Mouse (Mus musculus): ENCODE results near the gene Scaper. TPM values are rescaled to one million over a fixed set of nuclear protein-coding genes. Genes with fewer than 3 reads are reported as not detected.

Scaper gene
- total RNA-seq, 4 experiments from 2014 or later = 11.4 to 20.1 (median 14.3) TPM

DNA sequence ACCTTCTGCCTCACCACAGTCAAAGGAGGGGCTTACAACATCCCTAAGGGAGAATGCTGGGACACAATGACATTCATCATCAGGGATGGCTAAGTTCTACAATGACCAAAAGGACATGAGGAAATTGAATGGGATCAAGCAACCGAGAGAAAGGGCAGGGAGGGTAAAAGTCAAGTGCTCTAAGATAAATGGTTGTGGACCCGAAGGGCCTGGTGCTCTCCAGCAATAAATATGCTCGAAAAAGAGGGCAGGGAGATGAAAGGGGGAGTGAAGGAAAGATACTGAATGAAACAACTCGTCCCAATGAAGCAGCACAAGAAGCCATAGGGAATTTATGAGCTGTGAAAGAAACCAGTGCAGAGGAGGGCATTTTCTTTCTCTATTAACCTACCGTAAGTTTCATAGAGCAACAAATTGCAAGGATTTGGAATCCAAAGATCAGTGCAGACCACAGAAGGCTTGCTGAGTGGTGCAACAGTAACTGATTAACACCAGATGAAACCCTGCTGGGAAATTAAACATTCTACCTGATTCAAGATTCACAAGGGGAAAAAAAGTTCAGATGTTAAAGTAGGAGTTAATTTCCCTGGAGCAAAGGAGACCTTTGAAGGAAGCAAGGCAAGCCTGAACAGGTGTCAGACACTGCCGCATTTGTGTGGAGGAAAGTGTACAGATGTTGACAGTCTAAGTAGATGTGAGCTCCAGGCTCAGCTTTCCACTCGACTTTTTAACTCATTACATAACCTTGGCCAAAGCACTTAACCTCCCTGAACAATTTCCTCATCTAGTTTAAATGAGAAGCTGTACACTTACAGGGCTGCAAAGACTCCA, 329.0 kb downstream of the Scaper start:
- no peak for DNase-seq

DNA sequence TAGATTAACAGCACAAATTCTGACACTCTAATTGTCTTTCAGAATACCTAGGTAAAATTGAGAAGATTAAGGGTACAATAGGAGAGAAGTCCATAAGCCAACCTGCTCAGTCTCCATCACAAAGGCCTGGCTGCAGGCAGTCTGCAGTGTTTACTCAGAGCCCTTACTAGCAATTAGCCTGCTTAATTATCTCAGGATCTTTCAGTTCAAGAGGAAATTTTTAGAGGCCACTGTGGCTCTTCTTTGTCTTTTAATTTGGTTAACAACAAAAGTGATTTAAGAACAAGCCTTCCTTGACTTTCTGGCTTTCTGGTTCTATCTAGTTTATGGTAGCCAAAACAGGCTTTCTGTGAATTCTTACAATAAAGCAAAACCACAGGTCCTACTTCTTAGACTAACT, 339.3 kb downstream of the Scaper start:
- DNase-seq = no peak

DNA sequence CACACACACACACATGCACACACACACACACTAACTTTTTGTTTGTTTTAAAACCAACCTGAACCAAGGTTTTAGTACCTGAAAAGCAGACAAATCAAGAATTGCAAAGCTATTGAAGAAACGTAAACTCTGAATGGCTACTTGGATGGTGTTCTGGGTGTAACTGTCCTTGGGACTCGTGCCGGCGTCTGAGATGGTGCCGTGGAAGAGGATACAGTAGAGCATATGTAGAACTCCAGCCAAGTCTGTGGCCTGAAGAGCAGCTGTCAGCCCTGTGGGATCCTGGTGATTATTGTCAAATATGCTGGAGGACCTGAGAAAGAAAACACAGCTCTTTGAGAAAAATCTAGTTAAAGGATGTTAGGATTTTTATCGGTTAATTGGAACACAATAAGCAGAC, 351.8 kb downstream of the Scaper start:
- DNase-seq = no peak

DNA sequence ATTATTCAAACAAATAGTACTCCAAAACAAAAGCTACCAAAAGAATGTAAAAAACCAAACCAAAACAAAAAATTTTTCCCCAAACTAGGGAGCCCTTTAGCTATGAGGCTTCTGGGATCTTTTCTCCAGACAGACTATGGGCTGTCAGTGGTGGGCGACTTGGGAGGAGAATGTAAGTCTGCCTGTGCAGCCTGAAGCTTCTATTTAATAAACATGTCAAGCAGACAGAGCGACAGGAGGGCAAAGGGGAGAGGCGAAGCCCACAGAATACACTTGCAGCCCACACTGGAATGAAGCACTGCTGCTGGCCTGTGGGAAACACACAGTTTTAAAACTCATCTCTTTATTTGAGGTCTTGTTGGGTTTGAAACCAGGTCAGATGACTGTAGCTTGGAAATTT, 356.5 kb downstream of the Scaper start:
- DNase-seq = no peak

DNA sequence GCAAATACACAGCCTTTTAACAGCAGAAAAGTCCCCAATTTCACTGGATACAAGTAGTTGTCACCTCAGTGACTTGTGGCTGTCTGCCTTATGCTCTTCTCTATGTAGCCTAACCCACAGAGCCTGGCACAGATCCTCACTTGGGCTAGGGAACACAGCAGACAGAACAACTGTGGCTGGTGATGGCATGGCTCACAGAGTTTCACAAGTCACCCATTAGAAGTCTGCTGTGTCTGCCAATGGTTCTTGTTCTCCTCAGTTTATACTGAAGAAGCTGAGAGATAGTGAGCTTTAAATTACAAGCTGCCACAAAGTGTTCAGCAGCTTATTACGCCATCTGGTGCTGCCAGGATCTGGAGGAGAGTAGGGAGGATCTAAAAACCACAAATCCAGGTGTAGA, 361.3 kb downstream of the Scaper start:
- no peak for DNase-seq

DNA sequence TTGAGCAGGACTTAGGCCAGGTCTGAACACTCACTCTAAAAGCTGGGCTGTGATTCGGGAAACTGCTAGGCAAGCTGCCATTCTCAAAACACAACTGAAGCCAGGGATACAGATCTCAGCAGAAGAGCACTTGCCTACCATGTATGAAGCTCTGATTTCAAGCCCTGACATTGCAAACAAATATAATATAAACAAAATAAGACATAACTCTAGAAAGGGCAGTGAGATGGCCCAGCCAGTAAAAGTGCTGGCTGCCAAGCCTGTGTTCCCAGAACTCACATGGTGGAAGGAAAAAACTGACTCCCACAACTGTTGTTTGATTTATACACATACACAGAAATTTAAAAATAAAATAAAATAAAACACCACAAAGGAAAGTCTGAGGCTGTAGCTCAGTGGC, 366.8 kb downstream of the Scaper start:
- DNase-seq = no peak

DNA sequence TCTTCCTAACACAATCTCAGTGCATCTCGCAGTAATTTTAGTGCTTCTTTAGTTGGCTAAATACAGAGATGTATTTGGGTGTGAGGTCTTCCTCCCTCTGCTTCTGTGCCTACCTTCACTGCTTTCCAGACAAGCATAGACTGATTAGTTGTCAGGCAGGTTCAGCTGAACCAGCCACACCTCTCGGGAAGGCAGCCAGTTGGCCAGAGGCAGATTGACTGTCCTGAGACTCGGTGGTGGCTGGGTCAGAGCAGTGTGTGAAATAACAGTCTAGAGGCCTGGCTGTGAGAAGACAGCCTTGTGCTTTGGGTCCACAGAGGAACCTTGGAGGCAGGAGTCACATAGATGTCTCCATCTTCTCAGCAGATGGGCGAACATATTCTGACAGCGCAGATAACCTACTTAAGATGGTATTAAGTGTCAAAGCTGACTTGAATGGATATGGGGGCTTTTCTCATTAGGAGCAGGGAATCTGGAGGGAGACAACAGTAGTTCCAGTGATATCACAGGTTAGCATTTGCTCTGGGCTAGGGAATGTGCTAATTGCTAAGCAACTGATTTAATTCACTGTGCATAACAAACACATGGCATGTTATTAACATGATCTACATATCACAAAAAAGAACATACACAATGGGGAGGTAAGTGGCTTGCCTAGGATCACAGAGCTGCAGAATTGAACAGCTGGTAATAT, 369.3 kb downstream of the Scaper start:
- no peak for DNase-seq

DNA sequence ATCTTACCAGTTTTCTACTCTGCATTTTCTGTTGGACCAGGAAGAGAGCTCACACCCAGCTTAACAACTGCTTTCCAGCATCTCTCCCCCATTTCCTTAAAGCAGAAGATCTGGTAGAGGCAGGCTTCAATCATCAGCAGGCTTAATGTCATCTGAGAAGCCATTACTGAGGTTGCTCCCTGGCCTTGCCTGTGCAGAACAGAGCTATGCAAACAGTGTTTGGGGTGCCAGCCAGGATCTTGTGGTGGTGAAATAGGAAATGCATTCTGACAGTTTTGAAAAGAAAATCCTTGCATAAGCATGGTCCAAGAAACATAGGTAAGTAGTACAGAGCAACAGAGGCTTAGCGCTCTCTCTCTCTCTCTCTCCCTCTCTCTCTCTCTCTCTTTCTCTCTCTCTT, 377.0 kb downstream of the Scaper start:
- DNase-seq = no peak

DNA sequence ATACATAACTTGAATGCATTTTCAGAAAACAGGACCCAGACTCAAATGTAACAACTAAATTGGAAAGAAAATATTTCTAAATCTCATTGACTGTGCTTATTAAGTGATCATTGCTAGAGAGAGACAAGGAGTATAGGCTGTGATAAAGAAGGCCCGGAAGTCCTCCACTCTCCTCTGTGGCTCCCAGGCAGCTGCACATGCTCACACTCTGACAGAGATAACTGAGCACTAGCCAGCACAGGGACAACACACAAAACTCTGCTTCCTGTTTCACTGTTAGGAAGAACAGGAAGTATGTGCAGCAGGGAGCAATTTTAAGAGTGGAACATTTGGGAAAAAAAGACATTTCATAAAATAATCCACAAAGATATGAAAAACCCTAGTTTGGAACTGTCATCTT, 382.9 kb downstream of the Scaper start:
- DNase-seq = no peak

DNA sequence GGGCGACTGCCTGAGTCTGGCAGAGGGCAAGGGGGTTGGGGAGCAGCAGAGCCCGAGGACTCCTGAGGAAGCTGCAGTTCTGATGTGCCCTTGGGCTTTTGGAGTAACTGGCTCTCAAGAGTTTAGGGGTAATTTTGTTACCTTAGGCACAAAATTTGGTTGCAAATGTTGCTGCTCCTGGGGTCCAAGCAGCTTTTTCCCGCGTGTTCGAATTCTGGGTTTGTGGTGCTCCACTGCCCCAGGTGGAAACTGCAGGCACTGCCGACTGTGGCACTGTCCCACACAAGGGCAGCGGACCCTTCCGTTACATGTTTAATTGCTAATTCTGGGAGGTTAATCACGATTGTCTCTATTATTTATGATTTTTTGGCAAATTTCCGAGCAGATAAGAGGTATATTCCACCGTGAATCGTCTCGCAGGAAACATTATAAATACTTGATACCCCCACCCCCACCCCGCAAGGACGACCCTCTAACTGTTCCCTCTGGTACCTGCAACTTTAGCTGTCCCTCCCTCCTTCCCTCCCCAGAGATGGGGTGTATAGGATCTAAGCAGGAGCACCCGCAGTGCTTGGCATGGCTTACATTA, 388.5 kb downstream of the Scaper start:
- DNase-seq = no peak

DNA sequence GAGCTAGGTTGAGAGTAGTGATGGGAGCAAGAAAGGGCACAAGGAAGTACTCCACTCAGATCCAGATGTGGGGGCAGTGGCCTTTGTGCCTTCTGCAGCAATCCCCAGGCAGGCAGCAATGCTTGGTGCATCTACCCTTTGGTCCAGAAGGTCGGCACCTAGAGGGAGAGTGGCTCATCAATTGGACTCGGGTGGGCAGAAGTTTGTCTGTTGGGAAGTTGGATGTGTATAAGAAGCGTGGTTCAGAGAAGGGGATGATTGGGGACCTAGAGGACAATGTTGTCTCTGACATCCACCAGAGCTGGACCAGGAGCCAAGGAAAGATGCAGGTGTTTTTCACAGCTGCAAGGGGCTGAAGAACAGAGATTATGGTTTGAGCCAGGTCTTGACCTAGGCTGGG, 389.0 kb downstream of the Scaper start:
- no peak for DNase-seq

DNA sequence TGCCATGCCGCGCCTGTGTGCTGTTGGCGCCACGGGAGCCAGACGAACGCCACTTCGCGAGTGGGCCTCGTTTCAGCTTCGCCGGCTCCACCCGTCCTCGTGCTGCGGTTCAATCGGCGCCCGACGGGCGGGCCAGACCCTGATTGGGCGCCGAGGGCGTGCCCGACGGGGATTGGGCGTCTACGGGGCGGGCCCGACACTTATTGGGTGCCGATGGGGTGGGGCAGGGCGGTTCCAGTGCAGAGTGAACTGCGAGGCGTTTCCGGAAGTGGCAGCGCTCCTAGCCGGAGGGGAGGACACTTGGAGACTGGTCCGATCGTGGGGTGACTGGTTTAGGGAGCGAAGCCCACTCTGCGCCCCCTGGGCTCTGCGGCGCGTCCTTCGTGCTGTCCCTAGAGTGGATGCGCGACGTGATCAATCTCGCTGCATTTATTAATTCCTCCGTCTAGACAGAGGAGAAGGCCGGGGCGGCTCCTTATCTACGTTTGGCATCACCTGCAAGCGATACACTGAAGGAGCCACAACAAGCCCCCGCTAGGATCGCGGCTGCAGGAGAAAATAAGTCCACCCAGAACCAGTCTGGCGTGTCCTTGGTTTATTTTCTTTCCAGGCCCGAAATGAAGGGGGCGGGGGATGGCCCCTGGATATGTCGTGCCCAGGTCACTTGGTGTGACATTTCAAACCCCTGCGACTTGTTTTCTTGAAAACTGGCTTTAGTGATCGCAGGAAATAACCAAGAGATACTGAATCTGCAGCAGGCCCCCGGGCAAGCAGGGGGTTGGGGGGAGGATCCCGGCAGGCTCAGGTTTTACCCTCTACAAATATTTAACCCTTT, 391.5 kb downstream of the Scaper start:
- DNase-seq = peak; percentile 26

DNA sequence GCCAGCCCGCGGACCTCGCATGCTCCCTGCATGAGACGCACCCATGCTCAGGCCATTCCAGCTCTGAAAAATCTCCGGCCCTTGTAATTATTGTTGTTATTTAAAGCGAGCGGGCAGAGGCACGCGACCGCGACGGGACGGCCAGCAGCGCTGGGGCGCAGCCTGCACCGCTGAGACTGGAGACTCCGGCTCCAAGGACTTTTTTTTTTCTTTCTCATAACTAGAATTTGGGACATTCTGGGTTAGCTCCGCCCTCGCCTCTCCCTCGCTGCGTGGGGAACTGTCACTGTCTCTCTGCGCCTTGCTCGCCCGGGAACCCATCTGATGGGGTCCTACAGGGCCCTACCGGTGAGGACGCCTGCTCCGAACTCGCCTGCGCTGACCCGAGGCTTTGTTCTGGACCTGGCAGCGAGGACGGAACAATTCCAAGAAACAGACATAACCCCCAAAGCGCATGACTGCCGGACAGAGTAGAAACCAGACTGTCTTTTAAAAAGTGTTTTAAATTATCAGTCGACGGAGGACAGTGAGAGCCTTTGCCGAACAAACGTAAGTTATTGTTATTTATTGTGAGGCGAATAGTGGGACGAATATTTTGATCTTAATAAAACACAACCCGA, 392.3 kb downstream of the Scaper start:
- no peak for DNase-seq

DNA sequence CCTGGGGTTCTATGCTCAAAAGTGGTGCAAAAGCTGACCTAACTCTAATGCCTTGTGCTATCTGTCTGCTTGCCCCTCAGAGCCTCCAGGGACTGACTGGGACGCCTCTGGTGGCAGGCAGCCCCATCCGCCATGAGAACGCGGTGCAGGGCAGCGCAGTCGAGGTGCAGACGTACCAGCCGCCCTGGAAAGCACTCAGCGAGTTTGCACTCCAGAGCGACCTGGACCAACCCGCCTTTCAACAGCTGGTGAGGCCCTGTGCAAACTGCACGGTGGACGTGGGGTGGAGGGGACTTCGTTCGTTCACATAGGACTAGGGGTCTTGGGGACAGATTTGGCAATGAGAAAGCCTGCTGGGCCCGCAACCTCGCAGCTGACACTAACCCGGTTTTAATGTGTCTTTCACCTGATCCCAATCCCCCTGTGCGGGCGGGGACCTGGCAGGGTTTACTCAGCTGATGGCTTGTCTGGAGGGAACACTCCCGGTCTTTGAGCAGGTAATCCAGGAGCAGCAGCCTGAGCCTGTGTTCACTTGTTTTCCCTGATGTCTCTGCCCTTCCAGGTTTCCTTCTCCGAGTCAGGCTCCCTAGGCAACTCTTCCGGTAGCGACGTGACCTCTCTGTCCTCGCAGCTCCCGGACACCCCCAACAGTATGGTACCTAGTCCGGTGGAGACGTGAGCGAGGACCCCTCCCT, 392.9 kb downstream of the Scaper start:
- DNase-seq = no peak

DNA sequence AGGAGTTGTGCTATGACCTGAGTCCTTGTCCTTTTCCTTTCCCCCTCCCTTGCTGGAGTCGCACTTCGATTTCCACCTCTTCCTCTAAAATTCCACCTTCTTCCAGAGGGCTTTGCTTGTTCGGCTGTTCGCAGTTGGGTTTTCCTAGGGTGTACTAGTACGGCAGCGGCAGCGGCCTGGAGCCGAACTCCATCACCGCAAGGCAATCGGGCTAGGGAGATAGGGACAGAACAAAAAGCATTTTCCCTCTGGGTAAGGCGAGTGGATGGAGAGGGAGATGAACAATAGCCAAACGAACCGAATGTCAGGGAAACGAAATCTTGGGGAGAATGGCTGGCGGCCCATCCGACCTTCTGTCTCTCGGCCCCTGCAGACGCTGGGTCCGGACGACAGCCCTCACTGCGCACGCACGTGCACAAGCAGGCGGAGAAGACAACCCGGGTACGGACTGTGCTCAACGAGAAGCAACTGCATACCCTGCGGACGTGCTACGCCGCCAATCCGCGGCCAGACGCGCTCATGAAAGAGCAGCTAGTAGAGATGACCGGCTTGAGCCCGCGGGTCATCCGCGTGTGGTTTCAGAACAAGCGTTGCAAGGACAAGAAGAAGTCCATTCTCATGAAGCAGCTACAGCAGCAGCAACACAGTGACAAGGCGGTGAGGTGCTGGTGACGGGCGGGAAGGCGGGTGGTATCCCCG, 394.1 kb downstream of the Scaper start:
- no peak for DNase-seq

DNA sequence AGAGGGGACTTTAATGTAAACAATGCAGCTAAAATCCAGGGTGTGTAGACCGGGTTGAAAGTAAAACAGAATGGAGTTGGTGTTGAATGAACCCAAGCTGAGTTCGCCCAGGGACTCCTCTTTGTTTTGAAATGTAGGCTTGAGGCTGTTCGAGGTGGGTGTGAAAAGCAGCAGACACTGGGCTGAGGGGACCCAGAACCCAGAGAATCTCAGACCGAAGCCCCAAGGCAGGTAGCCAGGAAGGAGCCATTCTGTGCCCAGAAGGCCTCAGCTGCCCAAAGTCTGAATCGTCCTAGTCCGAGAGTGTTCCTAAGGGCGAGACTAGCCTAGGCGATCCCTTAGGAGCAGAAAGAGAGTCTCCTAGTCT, 394.6 kb downstream of the Scaper start:
- no peak for DNase-seq

DNA sequence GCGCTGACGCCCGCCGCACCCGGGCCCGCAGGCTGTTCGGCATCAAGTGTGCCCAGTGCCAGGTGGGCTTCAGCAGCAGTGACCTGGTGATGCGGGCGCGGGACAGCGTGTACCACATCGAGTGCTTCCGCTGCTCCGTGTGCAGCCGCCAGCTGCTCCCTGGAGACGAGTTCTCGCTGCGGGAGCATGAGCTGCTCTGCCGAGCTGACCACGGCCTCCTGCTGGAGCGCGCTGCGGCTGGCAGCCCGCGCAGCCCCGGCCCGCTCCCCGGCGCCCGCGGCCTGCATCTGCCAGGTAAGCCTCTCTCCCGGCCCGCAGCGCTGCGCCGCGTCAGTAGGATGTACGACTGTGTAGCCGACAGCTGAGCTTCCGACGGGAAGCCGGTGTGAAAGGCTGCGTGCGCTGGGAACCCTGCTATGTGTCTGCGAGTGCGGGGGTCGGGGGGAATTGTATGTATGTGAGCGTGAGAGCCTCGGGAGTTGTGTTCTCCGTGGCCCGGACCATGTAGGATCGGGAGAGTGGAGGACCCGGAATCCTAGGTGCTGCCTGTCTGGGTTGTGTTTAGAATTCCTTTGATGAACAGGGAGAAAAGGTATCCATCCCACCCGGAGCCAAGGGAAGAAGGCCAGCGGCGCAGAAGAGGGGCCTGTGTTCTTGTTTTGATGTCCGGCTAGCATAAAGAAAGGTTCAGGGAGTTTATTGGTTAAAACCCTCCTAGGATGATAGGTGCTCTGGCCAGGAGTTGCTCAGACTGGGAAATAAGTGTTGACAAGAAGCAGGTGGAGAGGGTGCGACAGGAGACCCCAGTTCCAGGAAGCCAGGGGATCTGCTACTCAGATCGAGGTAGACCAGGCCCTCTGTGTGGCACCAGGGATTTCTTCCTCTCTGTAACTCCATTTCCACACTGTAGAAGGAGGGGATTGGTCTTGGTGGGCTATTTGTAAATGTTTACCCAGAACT, 395.3 kb downstream of the Scaper start:
- DNase-seq = no peak

DNA sequence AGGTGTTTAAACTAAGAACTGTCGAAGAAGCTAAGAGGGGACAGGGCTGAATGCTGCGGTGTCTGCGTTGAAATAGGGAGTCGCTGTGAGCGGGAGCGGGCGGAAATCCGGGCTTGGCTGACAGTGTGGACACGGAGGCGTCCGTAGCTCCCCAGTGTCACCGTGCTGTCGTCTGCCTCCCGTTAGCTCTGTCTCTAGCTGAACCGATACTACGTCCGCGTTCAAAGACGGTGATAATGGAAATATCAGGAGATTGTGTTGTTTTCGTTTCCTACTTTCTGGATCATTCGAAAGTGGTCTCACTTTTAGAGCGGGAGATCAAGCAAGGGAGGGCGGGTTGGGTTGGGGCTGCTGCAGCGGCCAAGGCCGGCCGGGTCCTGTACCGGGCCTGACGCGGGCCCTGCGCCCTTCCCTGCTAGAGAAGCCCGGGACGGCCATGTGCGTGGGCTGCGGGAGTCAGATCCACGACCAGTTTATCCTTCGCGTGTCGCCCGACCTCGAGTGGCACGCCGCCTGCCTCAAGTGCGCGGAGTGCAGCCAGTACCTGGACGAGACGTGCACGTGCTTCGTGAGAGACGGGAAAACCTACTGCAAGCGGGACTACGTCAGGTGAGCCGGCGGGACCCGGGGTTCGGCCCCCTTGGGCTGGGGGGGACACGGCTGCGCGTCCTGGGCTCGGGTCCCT, 396.1 kb downstream of the Scaper start:
- no peak for DNase-seq

DNA sequence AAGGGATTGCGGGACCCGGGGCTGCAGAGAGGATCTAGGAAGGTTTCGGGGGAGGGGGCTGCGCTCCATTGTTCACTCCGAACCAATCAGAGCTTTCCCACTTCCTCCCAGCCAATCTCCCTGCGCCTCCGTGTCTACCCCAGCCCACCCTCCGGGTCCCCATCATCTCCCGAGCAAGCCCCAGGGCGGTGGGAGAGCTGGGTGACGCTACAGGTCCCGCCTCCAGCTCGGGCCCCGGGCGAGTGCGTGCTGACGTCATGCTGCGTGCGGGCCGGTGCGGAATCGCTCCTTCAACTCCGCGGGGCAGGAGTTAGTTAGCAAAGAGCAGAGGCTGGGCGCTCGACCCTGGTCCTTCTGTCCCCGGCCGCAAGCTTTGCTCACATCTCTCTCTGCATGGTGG, 397.0 kb downstream of the Scaper start:
- DNase-seq = no peak

All from adrenal gland, adult 8-10 months (tissue).